Mouse (Mus musculus): ENCODE measurements around the gene Mapk6. TPM values are rescaled to one million over a fixed set of nuclear protein-coding genes. Genes with fewer than 3 reads are reported as not detected.

The Mapk6 gene
- polyA plus RNA-seq, 1 experiment from 2014 or later, result 52.3 TPM

DNA sequence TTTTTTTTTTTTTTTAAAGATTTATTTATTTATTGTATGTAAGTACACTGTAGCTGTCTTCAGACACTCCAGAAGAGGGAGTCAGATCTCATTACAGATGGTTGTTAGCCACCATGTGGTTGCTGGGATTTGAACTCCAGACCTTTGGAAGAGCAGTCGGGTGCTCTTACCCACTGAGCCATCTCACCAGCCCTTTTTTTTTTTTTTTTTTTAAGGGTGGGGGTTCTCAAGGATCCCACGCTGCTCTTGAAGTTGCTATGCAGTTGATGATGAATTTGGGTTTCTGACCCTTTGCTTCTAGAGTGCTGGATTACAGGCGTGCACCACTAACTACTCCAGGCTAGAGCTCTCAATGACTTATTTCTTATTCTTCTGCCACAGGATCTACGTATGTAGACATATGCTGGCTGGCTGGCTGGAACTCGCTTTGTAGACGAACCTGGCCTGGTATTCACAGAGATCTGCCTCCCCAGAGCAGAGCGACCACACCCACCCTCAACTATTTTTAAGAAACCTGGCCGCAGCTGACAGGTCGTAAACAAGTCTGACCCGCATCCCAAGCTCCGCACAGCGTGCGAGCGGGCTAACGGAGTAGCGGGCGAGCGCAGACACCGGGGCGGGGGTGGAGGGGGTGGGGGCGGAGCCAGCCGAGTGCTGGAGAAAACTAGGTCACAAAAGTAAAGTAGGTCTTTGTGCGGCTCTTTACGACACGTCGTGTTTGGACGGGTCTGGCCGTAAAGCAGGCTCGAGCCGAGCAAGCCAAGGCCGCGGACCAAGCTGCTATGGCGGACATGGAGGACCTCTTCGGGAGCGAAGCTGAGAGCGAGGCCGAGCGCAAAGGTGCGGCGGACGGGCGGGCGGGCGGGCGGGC lies 31.2 kb upstream of the Mapk6 start, which contains the start of gene Leo1:
TSS of gene Leo1 (plus strand) at position 729 of the 871 bp plus-strand sequence.
- peaks cover 15% of the 10 kb centered on the region for H3K36me3 ChIP-seq (ENCODE audit: control insufficient read depth, insufficient read depth, low read length)
- H3K9ac ChIP-seq (ENCODE audit: low read length), result peak within 1 kb of the TSS; percentile 90
- H3K27ac ChIP-seq (replicated peaks in 1 of 2; ENCODE audit: control insufficient read depth in 1 of 2, insufficient read depth in 1 of 2, low read depth in 2 of 2, low read length in 2 of 2), result peak within 1 kb of the TSS; percentile 76 to 79
- no peaks in the 10 kb centered on the region for H3K9me3 ChIP-seq (ENCODE audit: control insufficient read depth, low read length)
- WGBS, result under 1% methylated on average over 39 of the region's 45 CpGs
- H3K4me3 ChIP-seq (ENCODE audit: control insufficient read depth in 1 of 2, insufficient read depth in 1 of 2, low read depth in 1 of 2, low read length in 2 of 2), result peak within 1 kb of the TSS; percentile 82 to 99
- H3K4me1 ChIP-seq (ENCODE audit: control insufficient read depth in 2 of 2, insufficient read depth in 2 of 2, low read length in 2 of 2), result peaks cover 0 to 15% of the 10 kb centered on the region in 2 experiments; a peak in 2 of 4 replicates
- ATAC-seq (ENCODE audit: insufficient number of reproducible peaks, insufficient read depth, low FRiP score, low read depth), result peak; percentile 90
- no peaks in the 10 kb centered on the region for H3K27me3 ChIP-seq (ENCODE audit: control insufficient read depth, insufficient read depth, low read length)
- H3K4me2 ChIP-seq (ENCODE audit: low read length), result peak within 1 kb of the TSS; percentile 88

DNA sequence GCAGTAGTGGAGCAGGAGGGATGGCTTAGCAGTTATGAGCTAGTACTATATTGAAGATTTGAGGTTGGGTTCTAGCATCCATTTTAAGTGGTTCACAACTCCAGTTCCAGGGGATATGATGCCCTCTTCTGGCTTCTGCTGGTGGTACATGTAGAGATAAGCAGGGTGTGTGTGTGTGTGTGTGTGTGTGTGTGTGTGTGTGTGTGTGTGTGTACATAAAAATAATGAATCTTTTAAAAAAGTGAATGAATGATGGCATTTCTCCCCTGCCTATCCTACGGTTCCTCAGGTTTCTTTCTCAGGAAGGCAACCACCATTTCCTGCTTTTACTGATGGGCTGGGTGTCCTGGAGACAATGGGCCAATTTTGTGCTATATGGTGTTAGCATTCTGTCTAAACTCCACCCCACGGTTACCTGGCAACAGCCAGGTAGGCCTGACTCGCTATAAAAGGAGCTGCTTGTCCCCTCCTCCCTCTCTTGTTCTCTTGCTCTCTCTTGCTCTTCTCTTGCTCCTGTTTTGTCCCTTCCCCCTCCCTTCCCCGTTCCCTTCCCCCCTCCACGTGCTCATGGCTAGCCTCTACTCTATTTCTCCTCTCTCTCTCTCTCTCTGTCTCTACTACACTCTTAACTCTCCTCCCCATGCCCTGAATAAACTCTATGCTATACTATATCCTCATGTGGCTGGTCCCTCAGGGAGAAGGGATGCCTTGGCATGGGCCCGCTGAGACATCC lies 28.0 kb upstream of the Mapk6 start:
- Histone ChIP-seq H3K27me3 (ENCODE audit: control insufficient read depth, insufficient read depth, low read length) (no peaks in the 10 kb centered on the region), H3K9ac (ENCODE audit: low read length) (no peak overlapping the region), H3K4me2 (ENCODE audit: low read length) (no peak overlapping the region), H3K27ac (replicated peaks in 1 of 2; ENCODE audit: control insufficient read depth in 1 of 2, insufficient read depth in 1 of 2, low read depth in 2 of 2, low read length in 2 of 2) (no peak overlapping the region), H3K4me1 (ENCODE audit: control insufficient read depth in 2 of 2, insufficient read depth in 2 of 2, low read length in 2 of 2) (peaks cover 0 to 15% of the 10 kb centered on the region in 2 experiments; a peak in 2 of 4 replicates), H3K36me3 (ENCODE audit: control insufficient read depth, insufficient read depth, low read length) (no peaks in the 10 kb centered on the region), H3K4me3 (ENCODE audit: control insufficient read depth in 1 of 2, insufficient read depth in 1 of 2, low read depth in 1 of 2, low read length in 2 of 2) (no peak overlapping the region), H3K9me3 (ENCODE audit: control insufficient read depth, low read length) (no peaks in the 10 kb centered on the region)
- ATAC-seq (ENCODE audit: insufficient number of reproducible peaks, insufficient read depth, low FRiP score, low read depth), result no peak
- 40% methylated on average over 6 of the region's 6 CpGs for WGBS

DNA sequence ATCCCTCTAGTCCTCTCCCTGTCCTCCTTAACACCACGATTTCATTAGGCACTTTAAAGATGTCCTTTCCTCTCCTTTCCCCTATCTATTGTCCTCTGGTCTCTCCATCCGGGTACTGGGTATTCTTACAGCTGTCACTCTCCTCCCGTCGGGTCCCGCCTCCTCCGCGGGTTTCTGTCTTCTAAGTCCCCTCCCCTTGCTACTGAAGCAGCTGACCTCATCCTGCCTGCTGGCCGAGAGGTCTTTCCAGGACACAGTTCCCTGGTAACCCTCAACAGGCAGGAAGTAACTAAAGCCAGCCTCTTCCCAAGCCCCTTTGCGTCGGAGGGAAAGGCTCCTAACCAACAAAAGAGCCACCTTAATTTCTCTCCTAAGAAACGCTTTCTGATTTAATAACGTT lies 26.1 kb upstream of the Mapk6 start:
- Histone ChIP-seq H3K9me3 (ENCODE audit: control insufficient read depth, low read length) (no peaks in the 10 kb centered on the region), H3K4me2 (ENCODE audit: low read length) (peak overlapping the region; percentile 27), H3K36me3 (ENCODE audit: control insufficient read depth, insufficient read depth, low read length) (no peaks in the 10 kb centered on the region), H3K27me3 (ENCODE audit: control insufficient read depth, insufficient read depth, low read length) (no peaks in the 10 kb centered on the region), H3K4me3 (ENCODE audit: control insufficient read depth in 1 of 2, insufficient read depth in 1 of 2, low read depth in 1 of 2, low read length in 2 of 2) (no peak overlapping the region), H3K9ac (ENCODE audit: low read length) (peak overlapping the region; percentile 16; the same call in 1 of the 2 replicates), H3K27ac (replicated peaks in 1 of 2; ENCODE audit: control insufficient read depth in 1 of 2, insufficient read depth in 1 of 2, low read depth in 2 of 2, low read length in 2 of 2) (peak overlapping the region in 1 of 2 experiments; percentile 47; a peak in 2 of 4 replicates), H3K4me1 (ENCODE audit: control insufficient read depth in 2 of 2, insufficient read depth in 2 of 2, low read length in 2 of 2) (peaks cover 4 to 18% of the 10 kb centered on the region in 2 experiments)
- peak; percentile 77; the same call in 1 of the 2 replicates for ATAC-seq (ENCODE audit: insufficient number of reproducible peaks, insufficient read depth, low FRiP score, low read depth)
- WGBS, result 4% methylated on average over 12 of the region's 12 CpGs

DNA sequence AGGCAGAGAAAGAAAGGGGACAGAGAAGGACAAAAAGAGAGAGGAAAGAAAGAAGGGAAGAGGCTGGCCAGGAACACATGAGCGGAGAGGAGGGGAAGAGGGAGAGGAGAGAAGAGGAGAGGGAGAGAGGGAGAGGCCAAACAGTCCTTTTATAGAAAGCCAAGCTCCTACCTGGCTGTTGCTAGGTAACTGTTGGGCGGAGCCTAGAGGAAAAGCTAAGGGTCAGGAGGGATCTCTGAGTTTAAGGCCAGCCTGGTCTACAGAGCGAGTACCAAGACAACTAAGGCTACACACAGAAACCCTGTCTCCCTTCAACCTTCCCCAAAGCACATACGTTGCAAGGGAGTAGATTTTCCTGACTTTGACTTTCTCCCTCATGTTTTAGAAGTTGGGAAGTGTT lies 25.5 kb upstream of the Mapk6 start:
- no peak for ATAC-seq (ENCODE audit: insufficient number of reproducible peaks, insufficient read depth, low FRiP score, low read depth)
- H3K27ac ChIP-seq (replicated peaks in 1 of 2; ENCODE audit: control insufficient read depth in 1 of 2, insufficient read depth in 1 of 2, low read depth in 2 of 2, low read length in 2 of 2), result no peak overlapping the region; a peak in 1 of 4 replicates
- no peaks in the 10 kb centered on the region for H3K36me3 ChIP-seq (ENCODE audit: control insufficient read depth, insufficient read depth, low read length)
- H3K4me2 ChIP-seq (ENCODE audit: low read length), result no peak overlapping the region
- no peak overlapping the region for H3K4me3 ChIP-seq (ENCODE audit: control insufficient read depth in 1 of 2, insufficient read depth in 1 of 2, low read depth in 1 of 2, low read length in 2 of 2)
- 85% methylated on average over 4 of the region's 4 CpGs for WGBS
- no peaks in the 10 kb centered on the region for H3K27me3 ChIP-seq (ENCODE audit: control insufficient read depth, insufficient read depth, low read length)
- no peaks in the 10 kb centered on the region for H3K9me3 ChIP-seq (ENCODE audit: control insufficient read depth, low read length)
- H3K4me1 ChIP-seq (ENCODE audit: control insufficient read depth in 2 of 2, insufficient read depth in 2 of 2, low read length in 2 of 2), result peaks cover 8 to 24% of the 10 kb centered on the region in 2 experiments
- H3K9ac ChIP-seq (ENCODE audit: low read length), result no peak overlapping the region

DNA sequence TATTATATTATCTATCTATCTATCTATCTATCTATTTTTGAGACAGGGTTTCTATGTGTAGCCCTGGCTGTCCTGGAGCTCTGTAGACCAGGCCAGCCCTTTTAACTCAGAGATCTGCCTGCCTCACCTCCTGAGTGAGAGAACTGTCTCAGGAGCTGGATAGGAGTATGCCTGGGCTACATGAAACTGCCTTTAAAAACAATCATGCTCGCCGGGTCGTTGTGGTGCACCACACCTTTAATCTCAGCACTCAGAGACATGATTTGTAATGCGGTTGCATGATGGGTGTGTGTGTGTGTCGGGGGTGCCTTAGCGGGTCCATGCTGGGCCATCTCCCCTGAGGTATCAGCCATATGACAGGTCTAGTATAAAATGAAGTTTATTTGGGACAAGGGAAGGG lies 25.1 kb upstream of the Mapk6 start:
- no peak for ATAC-seq (ENCODE audit: insufficient number of reproducible peaks, insufficient read depth, low FRiP score, low read depth)
- Histone ChIP-seq H3K36me3 (ENCODE audit: control insufficient read depth, insufficient read depth, low read length) (no peaks in the 10 kb centered on the region), H3K4me2 (ENCODE audit: low read length) (no peak overlapping the region), H3K9me3 (ENCODE audit: control insufficient read depth, low read length) (no peaks in the 10 kb centered on the region), H3K4me3 (ENCODE audit: control insufficient read depth in 1 of 2, insufficient read depth in 1 of 2, low read depth in 1 of 2, low read length in 2 of 2) (no peak overlapping the region), H3K27ac (replicated peaks in 1 of 2; ENCODE audit: control insufficient read depth in 1 of 2, insufficient read depth in 1 of 2, low read depth in 2 of 2, low read length in 2 of 2) (no peak overlapping the region), H3K9ac (ENCODE audit: low read length) (no peak overlapping the region), H3K27me3 (ENCODE audit: control insufficient read depth, insufficient read depth, low read length) (no peaks in the 10 kb centered on the region), H3K4me1 (ENCODE audit: control insufficient read depth in 2 of 2, insufficient read depth in 2 of 2, low read length in 2 of 2) (peaks cover 8 to 24% of the 10 kb centered on the region in 2 experiments)
- WGBS, result 69% methylated on average over 6 of the region's 6 CpGs

DNA sequence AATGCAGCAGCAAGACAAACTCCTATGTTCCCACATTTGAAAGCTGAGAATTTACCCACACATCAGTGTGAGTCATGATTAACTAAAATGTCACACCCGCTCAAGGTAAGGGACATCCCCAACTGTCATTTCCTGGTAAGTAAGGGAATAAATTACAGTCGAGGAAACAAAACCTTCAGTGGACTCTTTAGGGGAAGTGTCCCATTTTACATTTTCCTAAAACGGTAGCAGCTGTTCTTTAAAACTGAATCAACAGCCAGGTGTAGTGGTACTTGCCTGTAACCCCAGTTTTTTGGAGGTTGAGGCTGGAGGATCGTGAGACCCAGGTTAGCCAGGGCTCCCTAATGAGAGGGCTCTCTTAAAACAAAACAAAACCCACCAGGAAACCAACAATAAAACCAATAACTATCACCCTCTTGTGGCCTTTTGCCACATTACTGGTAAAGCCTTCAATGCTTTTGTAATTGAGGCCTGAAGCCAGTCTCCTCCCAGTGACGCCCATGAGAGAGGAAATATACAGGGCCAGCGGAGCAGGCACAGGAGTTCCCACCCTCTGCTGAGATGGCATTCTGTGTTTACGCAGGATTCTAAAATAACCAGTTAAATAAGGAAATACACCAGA lies 24.5 kb upstream of the Mapk6 start:
- Histone ChIP-seq H3K4me1 (ENCODE audit: control insufficient read depth in 2 of 2, insufficient read depth in 2 of 2, low read length in 2 of 2) (peaks cover 8 to 24% of the 10 kb centered on the region in 2 experiments), H3K9ac (ENCODE audit: low read length) (no peak overlapping the region), H3K27me3 (ENCODE audit: control insufficient read depth, insufficient read depth, low read length) (no peaks in the 10 kb centered on the region), H3K36me3 (ENCODE audit: control insufficient read depth, insufficient read depth, low read length) (no peaks in the 10 kb centered on the region), H3K27ac (replicated peaks in 1 of 2; ENCODE audit: control insufficient read depth in 1 of 2, insufficient read depth in 1 of 2, low read depth in 2 of 2, low read length in 2 of 2) (no peak overlapping the region), H3K4me2 (ENCODE audit: low read length) (no peak overlapping the region), H3K9me3 (ENCODE audit: control insufficient read depth, low read length) (no peaks in the 10 kb centered on the region), H3K4me3 (ENCODE audit: control insufficient read depth in 1 of 2, insufficient read depth in 1 of 2, low read depth in 1 of 2, low read length in 2 of 2) (no peak overlapping the region)
- peak; percentile 20; the same call in 1 of the 2 replicates for ATAC-seq (ENCODE audit: insufficient number of reproducible peaks, insufficient read depth, low FRiP score, low read depth)
- WGBS, result 35% methylated on average over 7 of the region's 7 CpGs

DNA sequence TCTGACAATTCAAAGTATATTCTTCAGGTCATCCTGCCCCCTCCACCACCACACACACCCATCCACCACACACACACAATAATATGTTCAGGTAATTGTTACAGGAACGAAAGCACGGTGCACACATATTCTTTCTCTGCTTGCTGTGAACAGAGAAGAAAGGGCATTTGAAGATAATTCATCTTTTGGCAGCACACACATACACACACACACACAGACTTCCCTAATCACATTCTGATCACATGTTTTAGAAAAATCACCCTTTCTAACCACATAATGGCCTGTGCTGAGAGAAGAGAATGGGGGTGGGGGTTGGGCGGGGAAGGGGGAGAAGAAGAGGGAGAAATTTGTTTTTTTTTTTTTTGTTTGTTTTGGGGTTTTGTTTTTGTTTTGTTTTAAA lies 22.9 kb upstream of the Mapk6 start:
- Histone ChIP-seq H3K4me3 (ENCODE audit: control insufficient read depth in 1 of 2, insufficient read depth in 1 of 2, low read depth in 1 of 2, low read length in 2 of 2) (no peak overlapping the region), H3K4me2 (ENCODE audit: low read length) (no peak overlapping the region), H3K27ac (replicated peaks in 1 of 2; ENCODE audit: control insufficient read depth in 1 of 2, insufficient read depth in 1 of 2, low read depth in 2 of 2, low read length in 2 of 2) (no peak overlapping the region), H3K36me3 (ENCODE audit: control insufficient read depth, insufficient read depth, low read length) (no peaks in the 10 kb centered on the region), H3K4me1 (ENCODE audit: control insufficient read depth in 2 of 2, insufficient read depth in 2 of 2, low read length in 2 of 2) (peaks cover 15 to 38% of the 10 kb centered on the region in 2 experiments), H3K9ac (ENCODE audit: low read length) (no peak overlapping the region), H3K9me3 (ENCODE audit: control insufficient read depth, low read length) (no peaks in the 10 kb centered on the region), H3K27me3 (ENCODE audit: control insufficient read depth, insufficient read depth, low read length) (no peaks in the 10 kb centered on the region)
- WGBS, result 86% methylated on average over 3 of the region's 3 CpGs
- no peak for ATAC-seq (ENCODE audit: insufficient number of reproducible peaks, insufficient read depth, low FRiP score, low read depth)
